Mouse (Mus musculus): ENCODE measurements around the gene Ehbp1. TPM values are rescaled to one million over a fixed set of nuclear protein-coding genes. Genes with fewer than 3 reads are reported as not detected.

The Ehbp1 gene
- total and polyA plus RNA-seq, 3 experiments: 2.5 to 4.0 (median 3.1) TPM

GRCm38 (mm10) chr11:22055908-22056307 lies 286.2 kb downstream of the Ehbp1 start:
- H3K9ac ChIP-seq (ENCODE audit: insufficient read depth, low read depth): no peak overlapping the region
- H3K27ac ChIP-seq (ENCODE audit: insufficient read depth, low read depth): no peak overlapping the region
- in situ Hi-C loops (cut with MboI; ENCODE audit: low pct_ligation_motif_present, low pct_unique_long_range_greater_than_20kb, low sequenced_read_pairs) (no loop called here), dilution Hi-C loops (cut with MboI; ENCODE audit: extremely low pct_ligation_motif_present, extremely low pct_unique_long_range_greater_than_20kb, low sequenced_read_pairs) (no loop called here)
- no peak for DNase-seq (ENCODE audit: extremely low read depth)
- H3K4me1 ChIP-seq (ENCODE audit: control insufficient read depth in 1 of 2, insufficient read depth in 2 of 2): no peaks in the 10 kb centered on the region
- H3K79me2 ChIP-seq (replicated peaks; ENCODE audit: control insufficient read depth, extremely low read depth, insufficient read depth, poor library complexity, severe bottlenecking): no peaks in the 10 kb centered on the region
- no peaks in the 10 kb centered on the region for H3K9me3 ChIP-seq (replicated peaks; ENCODE audit: low read length)
- TF ChIP-seq KAT2A (IDR thresholded peaks at IDR 0.05; ENCODE audit: insufficient replicate concordance, low read length) (no peak), ZKSCAN1 (IDR thresholded peaks at IDR 0.05; ENCODE audit: borderline replicate concordance, low read depth, low read length) (no peak), CHD2 (IDR thresholded peaks at IDR 0.05; ENCODE audit: low read length) (no peak), CHD1 (IDR thresholded peaks at IDR 0.05; ENCODE audit: low read depth, low read length) (no peak), SIN3A (IDR thresholded peaks at IDR 0.05; ENCODE audit: low read length) (no peak), RAD21 (IDR thresholded peaks at IDR 0.05; ENCODE audit: low read depth, low read length) (no peak), E2F4 (IDR thresholded peaks at IDR 0.05; ENCODE audit: insufficient replicate concordance, low read depth, low read length) (no peak), MAZ (IDR thresholded peaks at IDR 0.05; ENCODE audit: low read depth, low read length) (no peak), RCOR1 (conservative IDR thresholded peaks at IDR 0.05; ENCODE audit: low read depth, low read length) (no peak), ETS1 (conservative IDR thresholded peaks at IDR 0.05; ENCODE audit: low read depth, low read length) (no peak), IRF4 (IDR thresholded peaks at IDR 0.05; ENCODE audit: low read depth, low read length) (no peak), ZC3H11A (IDR thresholded peaks at IDR 0.05; ENCODE audit: low read depth, low read length) (no peak), MYC (IDR thresholded peaks at IDR 0.05; ENCODE audit: low read depth, low read length) (no peak), ZMIZ1 (IDR thresholded peaks at IDR 0.05; ENCODE audit: low read depth, low read length) (no peak), CTCF (conservative IDR thresholded peaks at IDR 0.05 in 1 of 2, IDR thresholded peaks at IDR 0.05 in 1 of 2; ENCODE audit: low read depth in 2 of 2, low read length in 2 of 2) (no peak), TBP (conservative IDR thresholded peaks at IDR 0.05; ENCODE audit: low read depth, low read length) (no peak), MAFK (IDR thresholded peaks at IDR 0.05; ENCODE audit: insufficient replicate concordance, low read length) (no peak)
- no peak overlapping the region for H3K4me3 ChIP-seq (replicated peaks in 1 of 3; ENCODE audit: low read depth in 2 of 3, low read length in 2 of 3, poor library complexity in 1 of 3)
- no peaks in the 10 kb centered on the region for H3K27me3 ChIP-seq (replicated peaks)
- H3K4me2 ChIP-seq (ENCODE audit: insufficient read depth, low read depth, poor library complexity, severe bottlenecking): no peak overlapping the region
- peaks cover 0 to 7% of the 10 kb centered on the region in 2 experiments for H3K36me3 ChIP-seq (replicated peaks in 1 of 2; ENCODE audit: control insufficient read depth in 1 of 2, insufficient read depth in 1 of 2, low read length in 1 of 2)

- no peak for TF ChIP-seq KAT2A (IDR thresholded peaks at IDR 0.05; ENCODE audit: insufficient replicate concordance, low read length)
- no peak for TF ChIP-seq CTCF (conservative IDR thresholded peaks at IDR 0.05 in 1 of 2, IDR thresholded peaks at IDR 0.05 in 1 of 2; ENCODE audit: low read depth in 2 of 2, low read length in 2 of 2)
- no peak for TF ChIP-seq BHLHE40 (IDR thresholded peaks at IDR 0.05; ENCODE audit: low read depth, low read length)
- no peak for TF ChIP-seq CHD1 (IDR thresholded peaks at IDR 0.05; ENCODE audit: low read depth, low read length)
- no peak for TF ChIP-seq ZKSCAN1 (IDR thresholded peaks at IDR 0.05; ENCODE audit: borderline replicate concordance, low read depth, low read length)
- TF ChIP-seq MAFK (IDR thresholded peaks at IDR 0.05; ENCODE audit: insufficient replicate concordance, low read length): no peak
- TF ChIP-seq HCFC1 (IDR thresholded peaks at IDR 0.05; ENCODE audit: low read depth, low read length): no peak
- TF ChIP-seq JUND (conservative IDR thresholded peaks at IDR 0.05; ENCODE audit: low read depth, low read length): no peak
- TF ChIP-seq RAD21 (IDR thresholded peaks at IDR 0.05; ENCODE audit: low read depth, low read length): no peak
- no peak for TF ChIP-seq MAZ (IDR thresholded peaks at IDR 0.05; ENCODE audit: low read depth, low read length)
- TF ChIP-seq TCF12 (IDR thresholded peaks at IDR 0.05; ENCODE audit: low read depth, low read length): no peak
- TF ChIP-seq PAX5 (IDR thresholded peaks at IDR 0.05; ENCODE audit: low read length): no peak
- Histone ChIP-seq H3K79me2 (replicated peaks; ENCODE audit: control insufficient read depth, extremely low read depth, insufficient read depth, poor library complexity, severe bottlenecking) (no peaks in the 10 kb centered on the region), H3K4me3 (replicated peaks in 1 of 3; ENCODE audit: low read depth in 2 of 3, low read length in 2 of 3, poor library complexity in 1 of 3) (no peak overlapping the region), H3K36me3 (replicated peaks in 1 of 2; ENCODE audit: control insufficient read depth in 1 of 2, insufficient read depth in 1 of 2, low read length in 1 of 2) (peaks cover 0 to 3% of the 10 kb centered on the region in 2 experiments), H3K9me3 (replicated peaks; ENCODE audit: low read length) (no peaks in the 10 kb centered on the region), H3K27ac (ENCODE audit: insufficient read depth, low read depth) (no peak overlapping the region), H3K27me3 (replicated peaks) (no peaks in the 10 kb centered on the region), H3K4me2 (ENCODE audit: insufficient read depth, low read depth, poor library complexity, severe bottlenecking) (no peak overlapping the region), H3K9ac (ENCODE audit: insufficient read depth, low read depth) (no peak overlapping the region), H3K4me1 (ENCODE audit: control insufficient read depth in 1 of 2, insufficient read depth in 2 of 2) (no peaks in the 10 kb centered on the region)
- no peak for DNase-seq (ENCODE audit: extremely low read depth)
- in situ Hi-C loops (cut with MboI; ENCODE audit: low pct_ligation_motif_present, low pct_unique_long_range_greater_than_20kb, low sequenced_read_pairs): no loop called here
- dilution Hi-C loops (cut with MboI; ENCODE audit: extremely low pct_ligation_motif_present, extremely low pct_unique_long_range_greater_than_20kb, low sequenced_read_pairs): no loop called here
These were observed 288.9 kb downstream of the Ehbp1 start for GRCm38 (mm10) chr11:22053034-22053668.

All from CH12.LX (cell line).